Mouse (Mus musculus) C2C12 (cell line): ENCODE data around the gene Dbndd1.

Experiments
- CTCF ChIP-seq: IDR thresholded peaks from one replicate; pipeline ENCODE4 v1.5.1; 2011; ENCODE audit not compliant: control insufficient read depth, insufficient read depth, insufficient read length
- MAX ChIP-seq: IDR thresholded peaks from one replicate; pipeline ENCODE4 v1.6.1; 2011; ENCODE audit warnings: mild to moderate bottlenecking, control low read depth
- MYOG ChIP-seq: IDR thresholded peaks from one replicate; pipeline ENCODE4 v1.6.1; 2011; ENCODE audit not compliant: control insufficient read depth, insufficient read length; ENCODE audit errors: extremely low read depth

DNA sequence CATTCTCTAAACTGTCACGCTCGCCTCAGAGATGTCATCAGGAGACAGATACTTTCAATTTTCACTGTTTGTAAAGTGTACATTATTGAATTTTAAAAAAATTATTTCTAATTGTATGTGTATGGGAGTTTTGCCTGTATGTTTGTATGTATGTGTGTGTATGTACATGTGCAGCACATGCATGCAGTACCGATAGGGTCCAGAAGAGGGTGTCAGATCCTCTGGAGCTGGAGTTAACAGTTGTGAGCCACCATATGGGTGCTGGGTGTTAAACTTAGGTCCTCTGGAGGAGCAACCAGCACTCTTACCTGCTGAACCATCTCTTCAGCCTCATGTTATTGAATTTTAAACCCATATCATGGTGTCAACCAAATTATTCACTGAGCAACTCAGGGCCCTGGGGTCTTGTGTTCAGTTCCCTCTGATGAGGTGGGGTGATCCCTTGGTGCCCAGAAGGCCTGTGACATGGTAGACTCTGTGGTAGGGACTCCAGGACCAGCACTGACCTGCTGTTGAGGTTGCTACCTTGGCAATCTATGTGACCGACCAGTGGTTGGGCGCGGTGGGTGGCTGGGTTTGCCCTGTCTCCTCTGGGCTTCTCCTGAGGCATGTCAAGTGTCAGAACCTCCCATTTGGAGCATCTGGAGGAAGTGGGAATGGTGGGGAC is 11.3 kb downstream of the Dbndd1 start:
- TF ChIP-seq CTCF = no peak
- TF ChIP-seq MYOG = no peak
- TF ChIP-seq MAX = no peak
